ENCODE assay signal across 11 mouse cellular contexts in genomic region chr4:108319747-108320146, GRCm38 (mm10). TPM values are rescaled to one million over a fixed set of nuclear protein-coding genes. Genes with fewer than 3 reads are reported as not detected.
DNase-seq lines count a peak whose midpoint lies in the region; ATAC-seq and TF ChIP-seq lines count a peak whose summit lies in the region.
"Had no signal": no experiment of that assay in that cellular context is flagged by ENCODE, and none has a peak within 500 bp of the region (broad histone marks: within the 10 kb centered on the region; RNA-seq: fewer than 3 reads in every experiment).

No protein-coding gene starts in this region.

- WGBS in kidney, postnatal 0 days, result 74% methylated on average over 6 of the region's 6 CpGs
- 74% methylated on average over 6 of the region's 6 CpGs for WGBS in kidney, embryonic 14.5 days

- no peak for ATAC-seq in kidney, postnatal 0 days (replicated peaks; ENCODE audit: low FRiP score, low read depth)
- ATAC-seq in kidney, embryonic 14.5 days (ENCODE audit: low FRiP score, low TSS enrichment), result no peak

- H3K4me3 ChIP-seq in kidney, postnatal 0 days (replicated peaks; ENCODE audit: low read depth, low read length), result no peak overlapping the region
- no peak overlapping the region for H3K4me3 ChIP-seq in kidney, embryonic 14.5 days (ENCODE audit: low read length)
- no peak overlapping the region for H3K4me3 ChIP-seq in ES-Bruce4 (ENCODE audit: low read depth, low read length)
- H3K4me3 ChIP-seq: limb, embryonic 15.5 days had no signal

- no peaks in the 10 kb centered on the region for H3K27me3 ChIP-seq in kidney, postnatal 0 days (ENCODE audit: insufficient read depth, low read length)
- no peaks in the 10 kb centered on the region for H3K27me3 ChIP-seq in kidney, embryonic 14.5 days (ENCODE audit: control insufficient read depth, insufficient read depth, low read length)
- no peaks in the 10 kb centered on the region for H3K27me3 ChIP-seq in ES-Bruce4 (ENCODE audit: control insufficient read depth, insufficient read depth, low read length, poor library complexity, severe bottlenecking)
- H3K27me3 ChIP-seq: limb, embryonic 15.5 days had no signal

- no peak for DNase-seq in kidney, postnatal 0 days (ENCODE audit: low spot score)
- DNase-seq in A20 (ENCODE audit: low read depth, low spot score), result peak; percentile 54
- peak; percentile 22 to 66 for DNase-seq in natural killer cell, adult 2 months (ENCODE audit: low spot score in 2 of 2)
- DNase-seq in cerebellum, adult 9-11 months, result no peak
- no peak for DNase-seq in kidney, postnatal 10 days
- DNase-seq: cerebellum, postnatal 36 days; gastrocnemius, postnatal 25 days had no signal

- H3K4me2 ChIP-seq in kidney, postnatal 0 days (ENCODE audit: low read length), result no peak overlapping the region
- no peak overlapping the region for H3K4me2 ChIP-seq in kidney, embryonic 14.5 days (replicated peaks; ENCODE audit: low read depth, low read length)
- H3K4me2 ChIP-seq: limb, embryonic 15.5 days; midbrain, embryonic 11.5 days had no signal

- no peak overlapping the region for H3K27ac ChIP-seq in kidney, postnatal 0 days
- no peak overlapping the region for H3K27ac ChIP-seq in kidney, embryonic 14.5 days (ENCODE audit: low read depth, low read length)
- H3K27ac ChIP-seq in ES-Bruce4 (ENCODE audit: insufficient read depth, low read length), result no peak overlapping the region
- H3K27ac ChIP-seq: limb, embryonic 15.5 days had no signal

- no peaks in the 10 kb centered on the region for H3K9me3 ChIP-seq in kidney, postnatal 0 days (replicated peaks; ENCODE audit: low read length)
- H3K9me3 ChIP-seq in kidney, embryonic 14.5 days (ENCODE audit: control insufficient read depth, low read length), result no peaks in the 10 kb centered on the region
- H3K9me3 ChIP-seq in ES-Bruce4 (replicated peaks; ENCODE audit: control insufficient read depth, insufficient read depth, low read length, poor library complexity, severe bottlenecking), result peaks cover 6% of the 10 kb centered on the region; the same call in 1 of the 2 replicates
- H3K9me3 ChIP-seq: limb, embryonic 15.5 days had no signal

- TF ChIP-seq CTCF in kidney, postnatal 0 days (IDR thresholded peaks at IDR 0.05; ENCODE audit: low read depth), result peak; percentile 42; the same call in 1 of the 2 replicates
- peak; percentile 36 for TF ChIP-seq CTCF in ES-Bruce4 (IDR thresholded peaks at IDR 0.05; ENCODE audit: low read depth, low read length)

- no peak for TF ChIP-seq POLR2A in ES-Bruce4 (IDR thresholded peaks at IDR 0.05; ENCODE audit: insufficient read depth, low read length)

- no peak overlapping the region for H3K9ac ChIP-seq in kidney, postnatal 0 days (ENCODE audit: low read depth, low read length)
- H3K9ac ChIP-seq in kidney, embryonic 14.5 days (ENCODE audit: low read depth, low read length), result no peak overlapping the region
- no peak overlapping the region for H3K9ac ChIP-seq in ES-Bruce4 (ENCODE audit: low read depth, poor library complexity, severe bottlenecking)
- H3K9ac ChIP-seq: limb, embryonic 15.5 days had no signal

- no peaks in the 10 kb centered on the region for H3K36me3 ChIP-seq in kidney, postnatal 0 days (ENCODE audit: insufficient read depth, low read length)
- no peaks in the 10 kb centered on the region for H3K36me3 ChIP-seq in kidney, embryonic 14.5 days (ENCODE audit: control insufficient read depth, insufficient read depth, low read length)
- H3K36me3 ChIP-seq in ES-Bruce4 (ENCODE audit: control insufficient read depth, insufficient read depth, low read length, poor library complexity, severe bottlenecking), result no peaks in the 10 kb centered on the region
- H3K36me3 ChIP-seq: limb, embryonic 15.5 days had no signal

- TF ChIP-seq EP300 in ES-Bruce4 (IDR thresholded peaks at IDR 0.05; ENCODE audit: insufficient read depth, low read depth, low read length), result no peak

- H3K4me1 ChIP-seq in kidney, postnatal 0 days (replicated peaks; ENCODE audit: insufficient read depth, low read length), result no peaks in the 10 kb centered on the region
- H3K4me1 ChIP-seq in kidney, embryonic 14.5 days (ENCODE audit: control insufficient read depth, insufficient read depth, low read length), result no peaks in the 10 kb centered on the region
- H3K4me1 ChIP-seq in ES-Bruce4 (ENCODE audit: control insufficient read depth, insufficient read depth, low read length), result peaks cover 5% of the 10 kb centered on the region
- H3K4me1 ChIP-seq: limb, embryonic 15.5 days had no signal

RNA-seq across cellular contexts. Expression of gene Coa7, which starts 8.2 kb away (rescaled TPM):
- polyA plus RNA-seq in kidney, postnatal 0 days (2015; fragmentation: Nextera tagmentation; extraction: Ambion mirVana), result 66.6 and 66.8 TPM in 2 replicates
- 58.1 and 67.7 TPM in 2 replicates for polyA plus RNA-seq in kidney, embryonic 14.5 days (2014; fragmentation: Nextera tagmentation; extraction: Ambion mirVana)
- 53.6 and 62.0 TPM in 2 replicates for polyA plus RNA-seq in ES-Bruce4 (2011; ENCODE audit: insufficient read depth, insufficient read length, low read depth, missing spikeins)

RNA-seq across cellular contexts. Expression of gene Zyg11b, which starts 18.9 kb away (rescaled TPM):
- 7.4 and 7.5 TPM in 2 replicates for polyA plus RNA-seq in kidney, postnatal 0 days (2015; fragmentation: Nextera tagmentation; extraction: Ambion mirVana)
- polyA plus RNA-seq in kidney, embryonic 14.5 days (2014; fragmentation: Nextera tagmentation; extraction: Ambion mirVana), result 9.4 and 17.2 TPM in 2 replicates
- polyA plus RNA-seq in ES-Bruce4 (2011; ENCODE audit: insufficient read depth, insufficient read length, low read depth, missing spikeins), result 26.7 and 30.8 TPM in 2 replicates

Comparison
In these comparisons a context has a peak if more than half of its experiments do, and no peak if none do; other contexts are left out.
1. DNase-seq: peak in A20 (single experiment) and natural killer cell, adult 2 months (2 of 2); none in kidney, postnatal 0 days (single experiment), cerebellum, adult 9-11 months (single experiment) and kidney, postnatal 10 days (single experiment).